Mouse (Mus musculus): ENCODE results near the gene Aes. TPM values are rescaled to one million over a fixed set of nuclear protein-coding genes. Genes with fewer than 3 reads are reported as not detected.

Aes gene
- polyA plus RNA-seq, 1 experiment: 152 TPM

- H3K27me3 ChIP-seq (ENCODE audit: control insufficient read depth): no peaks in the 10 kb centered on the region
- no peak for TF ChIP-seq TAL1 (IDR thresholded peaks at IDR 0.05; ENCODE audit: low read length)
- H3K9me3 ChIP-seq (ENCODE audit: control insufficient read depth, low read length): peaks cover 3% of the 10 kb centered on the region
- no peaks in the 10 kb centered on the region for H3K36me3 ChIP-seq (ENCODE audit: control insufficient read depth)
- H3K4me1 ChIP-seq (ENCODE audit: control insufficient read depth): peaks cover 36% of the 10 kb centered on the region
- H3K4me3 ChIP-seq (replicated peaks): no peak overlapping the region
Observed at GRCm38 (mm10) chr10:81551597-81552102, 7.6 kb upstream of the Aes start.

GRCm38 (mm10) chr10:81553232-81553631, 6.1 kb upstream of the Aes start:
- no peak for TF ChIP-seq TAL1 (IDR thresholded peaks at IDR 0.05; ENCODE audit: low read length)
- no peak for TF ChIP-seq GATA1 (IDR thresholded peaks at IDR 0.05; ENCODE audit: low read length)
- H3K9me3 ChIP-seq (ENCODE audit: control insufficient read depth, low read length): peaks cover 3% of the 10 kb centered on the region
- H3K4me1 ChIP-seq (ENCODE audit: control insufficient read depth): peaks cover 29% of the 10 kb centered on the region
- no peaks in the 10 kb centered on the region for H3K27me3 ChIP-seq (ENCODE audit: control insufficient read depth)
- H3K4me3 ChIP-seq (replicated peaks): no peak overlapping the region
- H3K36me3 ChIP-seq (ENCODE audit: control insufficient read depth): no peaks in the 10 kb centered on the region

GRCm38 (mm10) chr10:81553807-81554755, 5.2 kb upstream of the Aes start:
- Histone ChIP-seq H3K9me3 (ENCODE audit: control insufficient read depth, low read length) (peaks cover 3% of the 10 kb centered on the region), H3K4me3 (replicated peaks) (no peak overlapping the region), H3K4me1 (ENCODE audit: control insufficient read depth) (peaks cover 29% of the 10 kb centered on the region), H3K27me3 (ENCODE audit: control insufficient read depth) (no peaks in the 10 kb centered on the region), H3K36me3 (ENCODE audit: control insufficient read depth) (no peaks in the 10 kb centered on the region)
- TF ChIP-seq GATA1 (IDR thresholded peaks at IDR 0.05; ENCODE audit: low read length) (no peak), TAL1 (IDR thresholded peaks at IDR 0.05; ENCODE audit: low read length) (no peak)

GRCm38 (mm10) chr10:81556282-81556681, 3.0 kb upstream of the Aes start:
- no peaks in the 10 kb centered on the region for H3K27me3 ChIP-seq (ENCODE audit: control insufficient read depth)
- peaks cover 3% of the 10 kb centered on the region for H3K36me3 ChIP-seq (ENCODE audit: control insufficient read depth)
- H3K9me3 ChIP-seq (ENCODE audit: control insufficient read depth, low read length): peaks cover 3% of the 10 kb centered on the region
- no peak overlapping the region for H3K4me3 ChIP-seq (replicated peaks)
- TF ChIP-seq GATA1 (IDR thresholded peaks at IDR 0.05; ENCODE audit: low read length): no peak
- no peak for TF ChIP-seq TAL1 (IDR thresholded peaks at IDR 0.05; ENCODE audit: low read length)
- peaks cover 39% of the 10 kb centered on the region for H3K4me1 ChIP-seq (ENCODE audit: control insufficient read depth)

GRCm38 (mm10) chr10:81557491-81557890, 1.8 kb upstream of the Aes start:
- H3K36me3 ChIP-seq (ENCODE audit: control insufficient read depth): peaks cover 12% of the 10 kb centered on the region
- peaks cover 3% of the 10 kb centered on the region for H3K9me3 ChIP-seq (ENCODE audit: control insufficient read depth, low read length)
- H3K27me3 ChIP-seq (ENCODE audit: control insufficient read depth): no peaks in the 10 kb centered on the region
- peaks cover 36% of the 10 kb centered on the region for H3K4me1 ChIP-seq (ENCODE audit: control insufficient read depth)
- H3K4me3 ChIP-seq (replicated peaks): no peak overlapping the region
- TF ChIP-seq TAL1 (IDR thresholded peaks at IDR 0.05; ENCODE audit: low read length) (no peak), GATA1 (IDR thresholded peaks at IDR 0.05; ENCODE audit: low read length) (no peak)

- Histone ChIP-seq H3K27me3 (ENCODE audit: control insufficient read depth) (no peaks in the 10 kb centered on the region), H3K36me3 (ENCODE audit: control insufficient read depth) (peaks cover 34% of the 10 kb centered on the region), H3K4me3 (replicated peaks) (peak overlapping the region; percentile 91), H3K9me3 (ENCODE audit: control insufficient read depth, low read length) (no peaks in the 10 kb centered on the region), H3K4me1 (ENCODE audit: control insufficient read depth) (peaks cover 58% of the 10 kb centered on the region)
- TF ChIP-seq TAL1 (IDR thresholded peaks at IDR 0.05; ENCODE audit: low read length) (no peak), GATA1 (IDR thresholded peaks at IDR 0.05; ENCODE audit: low read length) (no peak)
Observed at GRCm38 (mm10) chr10:81559627-81560539, 595 bp downstream of the Aes start.

GRCm38 (mm10) chr10:81560719-81561459, 1.6 kb downstream of the Aes start:
- H3K36me3 ChIP-seq (ENCODE audit: control insufficient read depth): peaks cover 44% of the 10 kb centered on the region
- peak overlapping the region; percentile 91 for H3K4me3 ChIP-seq (replicated peaks)
- no peak for TF ChIP-seq GATA1 (IDR thresholded peaks at IDR 0.05; ENCODE audit: low read length)
- TF ChIP-seq TAL1 (IDR thresholded peaks at IDR 0.05; ENCODE audit: low read length): no peak
- H3K4me1 ChIP-seq (ENCODE audit: control insufficient read depth): peaks cover 61% of the 10 kb centered on the region
- no peaks in the 10 kb centered on the region for H3K9me3 ChIP-seq (ENCODE audit: control insufficient read depth, low read length)
- H3K27me3 ChIP-seq (ENCODE audit: control insufficient read depth): no peaks in the 10 kb centered on the region

- no peaks in the 10 kb centered on the region for H3K27me3 ChIP-seq (ENCODE audit: control insufficient read depth)
- TF ChIP-seq TAL1 (IDR thresholded peaks at IDR 0.05; ENCODE audit: low read length) (no peak), GATA1 (IDR thresholded peaks at IDR 0.05; ENCODE audit: low read length) (no peak)
- H3K4me3 ChIP-seq (replicated peaks): no peak overlapping the region
- H3K36me3 ChIP-seq (ENCODE audit: control insufficient read depth): peaks cover 53% of the 10 kb centered on the region
- H3K4me1 ChIP-seq (ENCODE audit: control insufficient read depth): peaks cover 61% of the 10 kb centered on the region
- no peaks in the 10 kb centered on the region for H3K9me3 ChIP-seq (ENCODE audit: control insufficient read depth, low read length)
Observed at GRCm38 (mm10) chr10:81562411-81562810, 3.1 kb downstream of the Aes start.
